Mouse (Mus musculus) layer of hippocampus, adult 8-10 months (tissue): ENCODE measurements at regions not wholly inside any gene's neighbourhood (a gene's known extent, or its start where the extent isn't known, plus 50 kb on each side); places are given as distances from the start of the nearest gene placed in this dataset.

Experiments
- DNase-seq, 2 experiments: peaks; one replicate each; pipeline ENCODE4 v3.0.0; 2022; ENCODE audit warnings: low spot score in 2 of 2

- peak; percentile 23 to 65 for DNase-seq
Observed at GRCm38 (mm10) chr5:18916688-18917285, 310.0 kb upstream of the Magi2 start.

GRCm38 (mm10) chr5:18953875-18954474 lies 272.9 kb upstream of the Magi2 start:
- DNase-seq: no peak
